Mouse (Mus musculus): ENCODE data around the gene Fam170b.

GRCm38 (mm10) chr14:32814961-32815360 is 18.8 kb upstream of the Fam170b start:
- TF ChIP-seq CTCF (conservative IDR thresholded peaks at IDR 0.05; ENCODE audit: insufficient read depth, insufficient read length, low read depth, low read length), result no peak
- TF ChIP-seq POLR2A (IDR thresholded peaks at IDR 0.05; ENCODE audit: low read depth, low read length), result no peak
